Mouse (Mus musculus): ENCODE results near the gene BC030870. TPM values are rescaled to one million over a fixed set of nuclear protein-coding genes. Genes with fewer than 3 reads are reported as not detected.

BC030870 gene
- polyA plus RNA-seq, 1 experiment: not detected

DNA sequence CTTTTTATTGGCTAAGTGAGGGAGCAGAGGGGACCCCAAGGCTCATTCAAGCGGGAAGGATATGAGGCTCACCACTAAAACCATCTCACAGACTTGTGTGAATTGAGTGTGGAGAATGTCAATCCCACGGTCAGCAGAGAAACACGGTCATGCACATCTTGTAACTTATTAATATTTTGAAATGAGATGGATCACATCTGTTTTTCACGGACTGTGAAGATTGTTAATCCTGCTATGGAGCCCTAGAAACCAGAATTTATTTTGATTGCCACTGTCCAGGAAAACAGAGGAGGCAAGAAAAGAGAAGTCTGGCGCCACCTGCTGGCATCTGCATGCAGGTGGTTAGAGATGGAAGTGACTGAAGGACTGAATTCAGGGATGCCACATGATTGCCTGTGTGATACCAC, 19.1 kb downstream of the BC030870 start:
- Histone ChIP-seq H3K4me3 (replicated peaks) (no peak overlapping the region), H3K36me3 (replicated peaks; ENCODE audit: low read length) (no peaks in the 10 kb centered on the region), H3K9me3 (no peaks in the 10 kb centered on the region), H3K4me1 (no peaks in the 10 kb centered on the region; the same call in 1 of the 2 replicates), H3K27me3 (replicated peaks) (no peaks in the 10 kb centered on the region)
- no peak for TF ChIP-seq FLI1 (IDR thresholded peaks at IDR 0.05; ENCODE audit: low read length)
- no peak for TF ChIP-seq GATA1 (IDR thresholded peaks at IDR 0.05; ENCODE audit: borderline replicate concordance, low read length)

DNA sequence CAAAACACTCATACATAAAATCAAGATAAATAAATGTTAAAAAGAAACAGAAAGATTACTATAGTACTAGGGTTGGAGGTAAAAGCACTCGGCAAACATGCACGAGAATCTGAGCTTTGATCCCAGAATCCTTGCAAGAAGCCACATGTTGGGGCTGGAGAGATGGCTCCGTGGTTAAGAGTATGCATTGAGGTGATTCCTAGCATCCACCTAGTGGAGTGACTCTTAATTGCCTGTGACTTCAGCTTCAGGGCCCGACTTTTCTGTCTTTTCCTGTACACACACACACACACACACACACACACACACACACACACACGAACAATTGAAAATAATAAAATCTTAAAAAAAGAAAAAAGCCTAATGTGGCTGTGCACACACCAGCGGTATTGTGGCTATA, 20.4 kb downstream of the BC030870 start:
- H3K27me3 ChIP-seq (replicated peaks): no peaks in the 10 kb centered on the region
- H3K4me3 ChIP-seq (replicated peaks): peak overlapping the region; percentile 42
- TF ChIP-seq GATA1 (IDR thresholded peaks at IDR 0.05; ENCODE audit: borderline replicate concordance, low read length): no peak
- no peak for TF ChIP-seq FLI1 (IDR thresholded peaks at IDR 0.05; ENCODE audit: low read length)
- no peaks in the 10 kb centered on the region; the same call in 1 of the 2 replicates for H3K4me1 ChIP-seq
- H3K36me3 ChIP-seq (replicated peaks; ENCODE audit: low read length): no peaks in the 10 kb centered on the region
- H3K9me3 ChIP-seq: no peaks in the 10 kb centered on the region

GRCm38 (mm10) chr8:65107936-65108718, 21.2 kb downstream of the BC030870 start:
- no peak overlapping the region for H3K4me3 ChIP-seq (replicated peaks)

GRCm38 (mm10) chr8:65104041-65104440, 25.3 kb downstream of the BC030870 start:
- Histone ChIP-seq H3K4me3 (replicated peaks) (no peak overlapping the region), H3K36me3 (replicated peaks; ENCODE audit: low read length) (no peaks in the 10 kb centered on the region), H3K4me1 (no peaks in the 10 kb centered on the region), H3K9me3 (no peaks in the 10 kb centered on the region), H3K27me3 (replicated peaks) (no peaks in the 10 kb centered on the region)
- no peak for TF ChIP-seq FLI1 (IDR thresholded peaks at IDR 0.05; ENCODE audit: low read length)

More at GRCm38 (mm10) chr8:65107936-65108718, 21.2 kb downstream of the BC030870 start:
- Histone ChIP-seq H3K27me3 (replicated peaks) (no peaks in the 10 kb centered on the region), H3K9me3 (no peaks in the 10 kb centered on the region), H3K4me1 (no peaks in the 10 kb centered on the region; the same call in 1 of the 2 replicates), H3K36me3 (replicated peaks; ENCODE audit: low read length) (no peaks in the 10 kb centered on the region)
- no peak for TF ChIP-seq GATA1 (IDR thresholded peaks at IDR 0.05; ENCODE audit: borderline replicate concordance, low read length)

DNA sequence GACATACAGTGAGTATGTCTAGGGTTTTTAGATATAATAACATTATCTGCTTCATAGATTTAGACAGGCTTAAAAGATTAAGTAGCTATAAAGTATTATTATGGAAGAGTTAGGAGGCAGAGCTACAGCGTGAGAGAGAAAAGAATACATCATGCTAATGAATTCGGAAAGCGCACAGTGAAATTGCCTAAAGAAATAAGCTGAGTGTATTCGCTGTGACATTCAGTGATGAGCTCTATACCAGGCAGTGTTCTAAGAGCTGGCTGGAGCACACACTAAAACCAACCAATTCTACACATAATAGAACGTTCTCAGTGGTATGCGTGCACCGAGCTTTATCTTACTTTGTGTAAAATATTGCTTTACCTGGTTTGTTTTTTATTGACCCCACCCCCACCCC, 25.7 kb downstream of the BC030870 start:
- no peaks in the 10 kb centered on the region for H3K4me1 ChIP-seq
- no peaks in the 10 kb centered on the region for H3K9me3 ChIP-seq
- H3K36me3 ChIP-seq (replicated peaks; ENCODE audit: low read length): no peaks in the 10 kb centered on the region
- H3K27me3 ChIP-seq (replicated peaks): no peaks in the 10 kb centered on the region
- no peak for TF ChIP-seq FLI1 (IDR thresholded peaks at IDR 0.05; ENCODE audit: low read length)
- TF ChIP-seq GATA1 (IDR thresholded peaks at IDR 0.05; ENCODE audit: borderline replicate concordance, low read length): no peak
- no peak overlapping the region for H3K4me3 ChIP-seq (replicated peaks)

DNA sequence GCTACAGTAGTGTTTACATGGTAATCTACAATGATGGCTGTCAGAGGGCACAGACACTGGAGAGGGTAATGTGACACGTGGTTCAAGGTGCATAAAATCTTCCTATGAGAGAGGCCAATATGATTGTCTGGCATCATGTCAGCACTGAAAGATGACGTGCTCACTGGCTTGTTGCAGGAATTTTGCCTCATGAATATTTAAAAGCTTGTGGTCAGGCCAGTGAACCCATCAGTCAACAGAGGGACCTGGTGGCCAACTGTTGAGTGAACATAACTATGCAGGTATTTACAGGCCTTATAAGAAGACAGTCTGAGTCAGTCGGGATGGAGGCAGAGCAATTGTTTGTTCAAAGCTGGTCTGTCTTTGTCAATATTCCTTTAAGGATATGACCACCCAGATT, 29.6 kb downstream of the BC030870 start:
- Histone ChIP-seq H3K9me3 (no peaks in the 10 kb centered on the region), H3K4me3 (replicated peaks) (no peak overlapping the region), H3K36me3 (replicated peaks; ENCODE audit: low read length) (no peaks in the 10 kb centered on the region), H3K4me1 (no peaks in the 10 kb centered on the region), H3K27me3 (replicated peaks) (no peaks in the 10 kb centered on the region)
- TF ChIP-seq GATA1 (IDR thresholded peaks at IDR 0.05; ENCODE audit: borderline replicate concordance, low read length) (no peak), FLI1 (IDR thresholded peaks at IDR 0.05; ENCODE audit: low read length) (no peak)

DNA sequence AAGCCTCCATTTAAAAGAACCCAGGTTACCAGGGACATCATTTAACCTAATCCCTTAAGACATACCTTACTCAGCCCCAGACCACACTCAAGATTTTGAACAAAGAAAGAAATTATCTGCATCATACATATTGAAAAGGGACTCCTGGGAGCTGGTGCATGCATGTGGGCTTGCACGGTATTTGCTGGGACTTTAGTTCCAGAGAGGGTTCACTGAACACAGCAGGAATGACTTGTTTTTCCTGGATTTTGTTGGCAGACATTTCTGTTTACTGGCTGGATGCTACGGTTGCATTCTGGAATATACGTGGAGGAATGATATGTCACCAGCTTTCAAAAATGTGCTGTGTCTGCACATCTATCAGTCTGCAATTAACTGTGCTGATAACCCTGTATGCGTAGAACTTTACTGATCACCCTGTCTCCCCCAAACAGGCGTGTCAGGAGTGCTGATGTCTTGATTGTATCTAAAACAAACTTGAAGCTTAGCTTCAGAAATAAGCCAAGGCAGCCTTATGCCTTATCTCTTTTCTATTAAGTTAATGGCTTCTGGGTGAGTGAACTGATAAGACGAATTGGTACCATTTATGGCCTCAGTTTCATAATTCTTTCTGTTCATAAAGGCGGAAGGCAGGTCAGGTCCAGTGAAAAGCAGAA, 31.5 kb downstream of the BC030870 start:
- Histone ChIP-seq H3K36me3 (replicated peaks; ENCODE audit: low read length) (no peaks in the 10 kb centered on the region), H3K9me3 (no peaks in the 10 kb centered on the region; the same call in 1 of the 2 replicates), H3K27me3 (replicated peaks) (no peaks in the 10 kb centered on the region), H3K4me1 (no peaks in the 10 kb centered on the region), H3K4me3 (replicated peaks) (no peak overlapping the region)
- TF ChIP-seq FLI1 (IDR thresholded peaks at IDR 0.05; ENCODE audit: low read length) (no peak), GATA1 (IDR thresholded peaks at IDR 0.05; ENCODE audit: borderline replicate concordance, low read length) (no peak)

DNA sequence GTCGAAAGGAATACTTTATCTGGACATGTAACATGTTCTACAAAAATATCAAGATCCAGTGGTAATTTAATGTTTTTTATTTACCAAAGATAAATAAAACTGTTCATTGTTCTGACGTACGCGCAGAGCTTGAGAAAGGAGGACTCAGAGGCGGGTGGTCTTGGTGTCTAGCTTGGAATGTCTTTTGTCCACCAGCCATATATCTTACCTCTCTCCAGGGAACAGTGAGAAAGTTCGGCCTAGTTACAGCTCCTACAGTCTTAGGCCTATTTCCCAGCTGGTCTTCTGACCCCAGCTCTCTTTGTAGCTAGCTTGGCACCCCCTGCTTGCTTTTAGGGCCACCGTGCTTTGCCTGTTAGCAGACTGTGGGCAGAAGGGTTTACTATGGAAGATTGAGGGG, 39.6 kb downstream of the BC030870 start:
- H3K4me1 ChIP-seq: no peaks in the 10 kb centered on the region
- H3K4me3 ChIP-seq (replicated peaks): no peak overlapping the region
- H3K36me3 ChIP-seq (replicated peaks; ENCODE audit: low read length): no peaks in the 10 kb centered on the region
- H3K27me3 ChIP-seq (replicated peaks): no peaks in the 10 kb centered on the region
- TF ChIP-seq FLI1 (IDR thresholded peaks at IDR 0.05; ENCODE audit: low read length) (no peak), GATA1 (IDR thresholded peaks at IDR 0.05; ENCODE audit: borderline replicate concordance, low read length) (no peak)
- H3K9me3 ChIP-seq: peaks cover 9% of the 10 kb centered on the region

DNA sequence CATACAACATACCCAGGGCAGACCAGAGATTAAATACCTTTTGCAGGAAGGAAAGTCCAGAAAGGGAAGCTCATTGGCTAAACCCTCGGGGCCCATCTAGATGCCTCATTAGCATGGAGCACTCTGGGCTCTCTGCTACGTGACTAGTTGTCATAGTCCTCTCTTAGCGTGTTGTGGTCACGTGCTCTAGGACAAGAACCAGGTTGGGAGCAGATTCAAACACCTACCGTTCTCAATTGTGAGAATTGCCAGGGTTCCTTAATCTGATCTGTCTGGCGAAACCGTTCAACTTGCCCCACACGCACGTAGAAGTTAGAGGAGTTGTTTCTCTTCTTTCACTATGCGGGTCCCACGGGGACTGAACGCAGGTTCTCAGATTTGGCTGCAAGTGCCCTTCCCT, 41.2 kb downstream of the BC030870 start:
- no peaks in the 10 kb centered on the region for H3K36me3 ChIP-seq (replicated peaks; ENCODE audit: low read length)
- TF ChIP-seq FLI1 (IDR thresholded peaks at IDR 0.05; ENCODE audit: low read length) (no peak), GATA1 (IDR thresholded peaks at IDR 0.05; ENCODE audit: borderline replicate concordance, low read length) (no peak)
- H3K27me3 ChIP-seq (replicated peaks): no peaks in the 10 kb centered on the region
- no peaks in the 10 kb centered on the region for H3K4me1 ChIP-seq
- H3K9me3 ChIP-seq: peaks cover 9% of the 10 kb centered on the region; the same call in 1 of the 2 replicates
- no peak overlapping the region for H3K4me3 ChIP-seq (replicated peaks)

DNA sequence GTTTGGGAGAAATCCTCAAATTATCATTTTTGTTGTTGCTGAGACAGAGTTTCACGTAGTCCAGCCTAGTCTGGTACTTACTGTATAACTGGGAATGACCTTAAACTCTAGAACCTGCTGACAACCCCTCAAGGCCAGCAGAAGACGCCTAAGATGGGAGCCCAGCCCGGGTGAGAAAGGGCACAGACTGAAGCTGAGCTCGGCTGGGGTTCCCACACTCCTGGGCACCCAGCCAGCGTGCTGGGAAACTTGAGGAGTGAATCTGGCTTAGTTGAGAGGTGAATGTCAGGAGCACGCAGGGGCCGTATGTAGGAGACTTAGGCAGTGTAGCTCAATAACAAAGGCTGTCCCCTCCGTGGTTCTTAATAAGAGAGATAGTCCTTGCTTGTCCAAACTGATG, 41.7 kb downstream of the BC030870 start:
- Histone ChIP-seq H3K4me1 (no peaks in the 10 kb centered on the region), H3K9me3 (peaks cover 9% of the 10 kb centered on the region; the same call in 1 of the 2 replicates), H3K4me3 (replicated peaks) (no peak overlapping the region), H3K27me3 (replicated peaks) (no peaks in the 10 kb centered on the region), H3K36me3 (replicated peaks; ENCODE audit: low read length) (no peaks in the 10 kb centered on the region)
- TF ChIP-seq FLI1 (IDR thresholded peaks at IDR 0.05; ENCODE audit: low read length) (no peak), GATA1 (IDR thresholded peaks at IDR 0.05; ENCODE audit: borderline replicate concordance, low read length) (no peak)
